Mouse (Mus musculus) embryonic stem cell, embryonic (primary cell): ENCODE data around the gene Slpi.
"Not testable (repeated sequence)": the region's sequence is repeated elsewhere in the genome, so short reads cannot be mapped to it uniquely, and the experiment has no call there.

ENCODE experiments used
- CTCF ChIA-PET, 4 experiments: fragments of 300-600 bp in 2 of 4; fragments of 350-600 bp in 2 of 4; sonication (Branson Sonifier 250); formaldehyde crosslinking; loops; one replicate each; lab custom pipeline; 2022; ENCODE audit warnings: inconsistent platforms in 2 of 4; lab: Charles Lee
- POLR2A ChIA-PET, 4 experiments: fragments of 300-600 bp in 2 of 4; fragments of 350-600 bp in 2 of 4; sonication (Branson Sonifier 250); formaldehyde crosslinking; loops; one replicate each; lab custom pipeline; 2022; ENCODE audit warnings: antibody characterized with exemption in 4 of 4, inconsistent platforms in 1 of 4; lab: Charles Lee

Gene Slpi

DNA sequence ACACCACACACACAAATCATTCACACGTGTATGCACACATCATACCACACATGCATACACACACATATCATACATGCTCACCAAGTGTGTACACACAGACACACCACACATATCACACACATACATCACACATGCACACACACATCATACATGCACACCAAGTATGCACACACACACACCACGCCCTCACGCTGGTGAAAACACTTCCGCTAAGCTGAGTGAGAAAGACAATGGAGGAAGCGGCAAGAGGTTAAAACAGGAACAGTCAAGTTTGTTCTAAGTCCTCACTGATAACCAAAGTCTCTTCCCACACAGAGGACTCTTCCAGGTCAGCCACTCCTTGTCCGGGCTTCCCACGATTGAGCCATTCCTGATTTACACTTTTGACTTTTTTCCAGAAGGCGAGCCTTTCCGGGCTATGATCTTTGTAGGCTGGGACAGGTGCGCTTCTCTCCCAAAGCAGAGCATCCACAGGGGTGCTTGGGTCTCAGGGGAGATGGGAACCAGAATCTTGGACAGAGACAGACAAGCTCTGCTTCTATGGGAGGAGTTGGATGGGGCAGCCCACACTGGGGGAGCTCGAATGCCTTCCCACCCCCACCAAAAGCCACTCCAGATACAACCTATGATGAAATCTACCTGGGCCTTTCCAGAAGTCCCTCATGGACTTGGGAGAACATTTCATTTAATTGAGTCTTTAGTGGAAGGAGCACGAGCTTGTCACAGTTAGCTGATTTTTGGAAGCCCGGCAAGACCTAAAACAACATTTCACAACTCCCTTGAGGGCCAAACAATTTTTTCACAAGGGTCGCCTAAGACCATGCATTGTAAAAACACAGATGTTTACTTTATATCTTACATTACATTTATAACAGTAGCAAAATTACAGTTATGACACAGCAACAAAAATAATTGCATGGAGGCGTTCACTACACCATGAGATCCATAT lies 11.1 kb downstream of the Slpi start:
- ChIA-PET POLR2A (interaction anchor here in 1 of 4 experiments (0.9 kb wide), 1 partner anchor 12 kb away, joined by 3 read pairs; the partner anchor contains the start of gene Slpi), CTCF (interaction anchor here (0.6 to 1.0 kb wide), 4 partner anchors 12 to 75 kb away, joined by 3 to 5 read pairs (median 3); partner anchors contain the start of gene Slpi (in 3 of the 4))

DNA sequence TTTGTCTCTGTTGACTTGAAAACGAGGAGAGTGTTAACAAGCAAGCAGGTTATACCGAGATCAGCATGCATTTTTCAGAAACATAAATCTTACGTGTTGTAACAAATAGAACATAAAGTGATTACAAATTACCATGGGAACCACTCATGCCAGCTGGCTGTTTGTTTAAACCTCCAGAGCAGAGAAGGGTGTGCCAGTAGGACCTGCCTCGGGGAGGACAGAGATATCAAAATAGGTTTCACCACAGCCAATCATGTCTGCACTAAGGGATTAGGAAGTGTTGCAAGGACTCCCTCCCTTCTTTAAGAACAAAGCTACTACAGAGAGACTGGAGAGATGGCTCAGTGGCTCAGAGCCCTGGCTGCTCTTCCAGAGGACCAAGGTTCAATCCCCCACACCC lies 15.7 kb downstream of the Slpi start:
- ChIA-PET CTCF (no interaction called here), POLR2A (no interaction called here)

DNA sequence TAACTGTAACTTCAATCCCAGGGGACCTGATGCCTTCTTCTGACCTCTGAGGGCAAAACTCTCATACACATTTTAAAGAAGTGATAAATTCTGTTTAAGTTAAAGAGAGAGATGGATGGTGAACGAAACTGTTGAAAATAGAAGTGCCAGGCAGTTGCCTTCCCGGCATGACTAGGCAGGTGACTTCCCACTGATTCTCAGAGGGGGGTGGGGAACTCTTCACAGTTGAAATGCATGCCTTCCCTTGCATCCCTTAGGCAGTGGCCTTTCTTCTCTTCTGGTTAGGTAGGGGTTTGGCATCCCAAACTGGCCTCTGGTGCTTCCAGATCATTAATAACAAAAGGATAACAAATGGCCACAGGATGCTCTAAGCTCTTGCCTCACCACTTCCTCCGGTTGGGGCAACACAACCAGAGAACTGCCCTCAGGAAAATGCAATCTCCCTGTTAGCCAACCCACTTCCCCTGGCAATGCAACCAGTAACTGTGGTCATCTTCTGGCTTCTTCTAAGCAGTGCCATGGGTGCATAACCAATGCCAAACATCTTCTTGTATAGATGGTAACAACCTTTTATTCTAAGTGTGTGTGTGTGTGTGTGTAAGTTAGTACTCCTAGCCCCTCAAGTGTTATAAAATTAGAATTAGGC lies 16.4 kb downstream of the Slpi start:
- ChIA-PET CTCF (no interaction called here), POLR2A (no interaction called here)

DNA sequence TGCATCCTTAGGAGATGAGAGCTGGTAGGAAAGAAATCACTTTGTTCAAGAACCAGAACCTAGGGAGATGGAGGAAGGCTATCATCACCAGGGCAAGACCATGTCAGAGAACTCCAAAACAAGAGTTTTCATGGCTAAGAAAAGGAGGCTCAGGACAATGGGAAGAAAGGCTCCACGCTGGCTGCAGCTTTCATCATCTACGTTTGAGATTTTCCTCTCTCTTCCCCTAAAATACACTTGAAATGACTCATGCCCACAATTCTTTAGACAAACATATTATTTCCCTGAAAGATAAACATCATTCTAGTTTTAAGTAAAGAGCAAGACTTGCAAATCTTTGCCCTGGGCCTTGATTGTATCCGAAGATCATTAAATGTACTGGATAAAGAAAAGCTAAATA lies 17.5 kb downstream of the Slpi start:
- POLR2A ChIA-PET, result no interaction called here
- CTCF ChIA-PET, result interaction anchor here in 1 of 4 experiments (1.1 kb wide), 1 partner anchor 18 kb away, joined by 3 read pairs; no protein-coding TSS in a partner anchor

DNA sequence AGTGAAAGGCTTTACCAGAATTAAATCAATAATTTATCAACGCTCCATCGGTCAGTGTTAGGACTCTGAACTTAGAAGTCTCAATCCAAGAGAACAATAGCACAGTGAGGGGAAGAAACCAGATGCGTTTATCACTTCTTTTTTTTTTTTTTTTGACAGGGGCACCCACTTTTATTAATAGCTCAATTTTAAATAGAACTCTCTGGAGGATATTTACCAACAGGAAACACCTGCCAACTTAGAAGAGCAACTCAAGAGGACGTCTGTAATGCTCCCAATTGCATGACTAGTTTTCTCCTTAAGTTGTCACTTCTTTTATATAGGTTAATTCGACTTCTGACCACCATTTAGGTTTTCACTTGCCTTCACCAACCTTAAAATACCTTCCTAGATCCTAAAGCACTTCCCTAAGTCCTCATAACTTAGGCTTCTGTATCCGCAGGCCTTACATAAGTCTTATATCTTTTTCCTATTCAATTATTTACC lies 20.2 kb downstream of the Slpi start:
- POLR2A ChIA-PET, result interaction anchor here in 2 of 4 experiments (0.6 to 0.7 kb wide), 2 partner anchors 89 to 243 kb away, joined by 3 read pairs; no protein-coding TSS in a partner anchor
- CTCF ChIA-PET, result no interaction called here

DNA sequence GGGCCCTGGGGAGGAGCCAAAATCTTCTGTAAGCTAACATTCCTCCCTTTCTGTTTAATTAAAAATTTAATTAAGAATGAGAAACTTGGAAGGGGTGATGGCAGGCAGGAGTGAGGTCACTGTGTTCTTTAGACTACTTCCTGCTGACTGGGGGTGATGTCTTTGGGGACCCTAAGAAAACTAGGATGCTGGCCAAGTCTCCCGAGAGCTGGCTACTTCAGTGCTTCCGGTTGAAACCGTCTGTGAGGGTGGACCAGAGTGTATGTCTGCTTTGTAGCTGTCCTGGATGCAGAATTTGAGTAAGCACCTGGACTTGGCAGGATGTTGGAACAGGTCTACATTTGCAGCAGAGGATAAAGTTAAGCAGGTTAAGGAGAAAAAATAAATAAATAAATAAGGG lies 21.9 kb downstream of the Slpi start:
- ChIA-PET CTCF (no interaction called here), POLR2A (interaction anchor here in 2 of 4 experiments (0.6 to 1.2 kb wide), 2 partner anchors 12 to 364 kb away, joined by 6 to 7 read pairs; no protein-coding TSS in a partner anchor)

DNA sequence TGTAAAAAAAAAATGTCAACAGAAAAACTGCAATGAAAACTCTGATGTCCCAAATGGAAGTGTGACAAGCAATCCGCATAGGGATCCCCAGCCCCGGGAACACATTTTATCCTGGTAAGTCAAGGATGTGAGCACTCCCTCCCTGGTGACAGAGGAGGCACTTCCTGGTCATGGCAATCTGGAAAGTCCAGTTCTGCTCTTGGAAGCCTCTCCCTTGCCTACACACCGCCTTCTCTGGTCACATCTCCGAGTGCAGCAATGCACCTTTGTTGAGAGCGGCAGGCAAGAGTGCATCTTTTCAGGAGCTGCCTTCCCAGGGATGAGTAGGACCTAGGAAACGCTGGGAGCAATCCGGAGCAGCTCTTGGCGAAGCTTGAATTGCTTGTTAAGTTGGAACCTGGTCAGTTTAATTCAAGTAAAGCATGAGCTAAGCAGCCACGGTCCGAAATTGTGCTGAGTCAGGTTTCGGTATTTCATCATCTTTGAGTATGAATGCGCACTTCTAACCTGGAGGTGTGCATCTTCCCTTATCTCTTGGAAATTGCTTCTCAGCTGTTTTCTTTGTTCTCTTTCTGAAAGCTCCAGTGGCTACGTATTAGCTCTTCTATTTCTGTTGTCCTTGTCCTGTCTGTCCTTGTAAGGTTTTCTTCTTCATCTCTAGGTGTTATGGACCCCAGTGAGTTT lies 27.8 kb downstream of the Slpi start:
- ChIA-PET CTCF (interaction anchor here in 2 of 4 experiments (0.7 to 1.8 kb wide), 4 partner anchors 22 to 29 kb away, joined by 3 to 8 read pairs (median 4); no protein-coding TSS in a partner anchor), POLR2A (no interaction called here)

GRCm38 (mm10) chr2:164359668-164360067 lies 29.2 kb downstream of the Slpi start:
- CTCF ChIA-PET, result interaction anchor here in 1 of 4 experiments (1.1 kb wide), 1 partner anchor 30 kb away, joined by 3 read pairs; no protein-coding TSS in a partner anchor
- POLR2A ChIA-PET, result no interaction called here

- POLR2A ChIA-PET, result interaction anchor here in 1 of 4 experiments (0.6 kb wide), 1 partner anchor 30 kb away, joined by 3 read pairs; no protein-coding TSS in a partner anchor
- CTCF ChIA-PET, result interaction anchor here in 3 of 4 experiments (0.6 to 1.1 kb wide), 4 partner anchors 31 to 693 kb away, joined by 3 to 6 read pairs (median 4); no protein-coding TSS in a partner anchor
Observed at GRCm38 (mm10) chr2:164359031-164359430, 29.9 kb downstream of the Slpi start.

DNA sequence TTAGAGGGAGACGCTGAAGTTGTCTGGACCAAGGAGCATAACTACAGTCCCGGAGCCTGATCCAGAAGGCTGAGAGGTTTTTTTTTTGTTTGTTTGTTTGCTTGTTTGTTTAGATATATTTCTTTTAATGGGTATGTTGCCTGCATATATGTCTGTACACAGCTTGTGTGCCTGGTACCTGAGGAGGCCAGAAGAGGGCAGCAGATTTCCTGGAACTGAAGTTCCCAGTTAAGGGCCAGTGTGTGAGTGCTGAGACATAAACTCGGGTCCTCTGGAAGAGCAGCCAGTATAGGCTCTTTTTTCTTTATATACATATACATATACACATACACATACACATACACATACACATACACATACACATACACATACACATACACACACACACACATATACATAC lies 30.5 kb downstream of the Slpi start:
- ChIA-PET CTCF (interaction anchor here (0.6 to 1.1 kb wide), 6 partner anchors 31 to 692 kb away, joined by 3 to 6 read pairs (median 4); no protein-coding TSS in a partner anchor), POLR2A (interaction anchor here in 2 of 4 experiments (0.5 to 0.6 kb wide), 2 partner anchors 31 to 317 kb away, joined by 3 read pairs; no protein-coding TSS in a partner anchor)

DNA sequence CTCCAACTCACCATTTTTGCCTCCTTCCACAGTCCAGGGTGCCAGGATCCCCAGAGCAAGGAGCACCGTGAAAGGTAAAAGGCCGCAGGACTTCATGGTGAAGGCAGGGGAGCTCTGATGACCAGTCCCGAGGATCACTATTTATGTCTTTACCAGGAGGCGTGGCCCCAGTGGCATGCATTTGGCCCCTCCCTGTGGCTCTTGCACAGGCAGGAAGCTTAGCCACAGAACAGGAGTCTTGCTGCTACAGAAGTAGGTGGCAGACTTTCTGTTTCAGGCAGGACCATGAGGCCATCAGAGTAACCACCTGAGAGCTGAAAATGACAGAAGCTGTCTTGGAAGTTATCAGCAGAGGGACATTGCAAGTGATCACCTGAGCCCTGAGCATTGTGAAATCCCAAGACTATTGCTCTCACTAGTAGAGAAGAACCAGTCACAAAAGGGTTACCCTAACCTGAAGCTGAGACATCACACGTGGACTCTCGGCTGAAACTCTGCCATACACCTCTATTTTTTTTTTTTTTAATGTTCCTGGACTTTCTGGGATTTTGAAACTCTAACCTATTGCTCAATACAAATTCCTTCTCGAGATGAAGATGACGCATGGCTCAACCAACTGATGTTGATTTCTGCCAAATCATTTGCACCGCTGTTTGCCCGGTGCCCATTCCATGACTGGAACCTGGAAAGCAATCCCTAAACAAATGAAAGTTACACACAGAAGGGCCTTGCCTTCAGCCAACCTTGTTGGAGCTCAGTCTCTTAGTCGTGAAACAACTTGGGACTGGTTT lies 32.5 kb downstream of the Slpi start:
- CTCF ChIA-PET, result interaction anchor here in 3 of 4 experiments (0.6 to 1.6 kb wide), 6 partner anchors 33 to 413 kb away, joined by 3 to 6 read pairs (median 4); partner anchors contain the start of gene Slpi (in 2 of the 3)
- POLR2A ChIA-PET, result no interaction called here

GRCm38 (mm10) chr2:164353356-164353755 lies 35.5 kb downstream of the Slpi start:
- ChIA-PET CTCF (no interaction called here), POLR2A (no interaction called here)

GRCm38 (mm10) chr2:164352697-164353096 lies 36.2 kb downstream of the Slpi start:
- ChIA-PET CTCF (no interaction called here), POLR2A (no interaction called here)

- CTCF ChIA-PET, result no interaction called here
- POLR2A ChIA-PET, result no interaction called here
Observed at GRCm38 (mm10) chr2:164348980-164349379, 39.9 kb downstream of the Slpi start.

DNA sequence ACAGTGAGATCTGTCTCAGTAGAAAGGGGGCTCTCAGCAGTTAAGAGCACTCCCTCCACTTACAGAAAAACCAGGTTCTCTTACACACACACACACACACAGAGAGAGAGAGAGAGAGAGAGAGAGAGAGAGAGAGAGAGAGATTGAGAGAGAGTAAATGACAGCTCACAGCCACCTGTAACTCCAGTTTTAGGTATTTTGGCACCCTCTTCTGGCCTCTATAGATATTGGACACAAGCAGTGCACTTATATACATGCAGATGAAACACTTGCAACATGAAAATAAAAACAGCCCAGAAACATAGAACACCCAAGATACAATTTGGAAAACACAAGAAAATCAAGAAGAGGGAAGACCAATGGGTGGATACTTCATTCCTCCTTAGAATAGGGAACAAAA lies 41.2 kb downstream of the Slpi start:
- CTCF ChIA-PET, result interaction anchor here in 3 of 4 experiments (0.6 to 1.5 kb wide), 6 partner anchors 42 to 510 kb away, joined by 3 to 5 read pairs (median 4); no protein-coding TSS in a partner anchor
- POLR2A ChIA-PET, result not testable (repeated sequence)

DNA sequence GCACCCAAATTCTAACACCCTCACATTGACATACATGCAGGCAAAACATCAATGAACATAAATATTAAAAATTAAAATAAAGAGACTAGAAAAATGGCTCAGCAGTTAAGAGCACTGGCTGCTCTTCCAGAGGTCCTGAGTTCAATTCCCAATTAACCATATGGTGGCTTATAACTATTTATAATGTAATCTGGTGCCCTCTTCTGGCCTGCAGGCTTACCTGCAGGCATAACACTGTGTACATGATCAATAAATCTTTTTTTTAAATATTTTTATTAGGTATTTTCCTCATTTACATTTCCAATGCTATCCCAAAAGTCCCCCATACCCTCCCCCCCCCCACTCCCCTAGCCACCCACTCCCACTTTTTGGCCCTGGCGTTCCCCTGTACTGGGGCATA lies 45.2 kb downstream of the Slpi start:
- CTCF ChIA-PET, result interaction anchor here in 1 of 4 experiments (1.0 to 1.2 kb wide), 2 partner anchors 46 to 376 kb away, joined by 3 to 5 read pairs; no protein-coding TSS in a partner anchor

GRCm38 (mm10) chr2:164332440-164332839 lies 56.5 kb downstream of the Slpi start, which contains the start of gene Svs5:
Svs5 (plus strand) TSS chr2:164332740.
- CTCF ChIA-PET, POLR2A ChIA-PET: not testable (repeated sequence)

More for the DNA sequence above, 45.2 kb downstream of the Slpi start:
- POLR2A ChIA-PET, result not testable (repeated sequence)
